Mouse (Mus musculus): ENCODE results near the gene Exoc8.

Exoc8 gene
- long read RNA-seq, experiment 1, full-length matches to known transcripts, result 6 of 6 reads
- long read RNA-seq, experiment 1, partial matches to known transcripts, result 0 of 6 reads
- long read RNA-seq, experiment 1, other reads (novel, unspliced or antisense), result 0 of 6 reads
- long read RNA-seq, experiment 2, full-length matches to known transcripts, result 7 of 7 reads
- long read RNA-seq, experiment 2, partial matches to known transcripts, result 0 of 7 reads
- long read RNA-seq, experiment 2, other reads (novel, unspliced or antisense), result 0 of 7 reads

DNA sequence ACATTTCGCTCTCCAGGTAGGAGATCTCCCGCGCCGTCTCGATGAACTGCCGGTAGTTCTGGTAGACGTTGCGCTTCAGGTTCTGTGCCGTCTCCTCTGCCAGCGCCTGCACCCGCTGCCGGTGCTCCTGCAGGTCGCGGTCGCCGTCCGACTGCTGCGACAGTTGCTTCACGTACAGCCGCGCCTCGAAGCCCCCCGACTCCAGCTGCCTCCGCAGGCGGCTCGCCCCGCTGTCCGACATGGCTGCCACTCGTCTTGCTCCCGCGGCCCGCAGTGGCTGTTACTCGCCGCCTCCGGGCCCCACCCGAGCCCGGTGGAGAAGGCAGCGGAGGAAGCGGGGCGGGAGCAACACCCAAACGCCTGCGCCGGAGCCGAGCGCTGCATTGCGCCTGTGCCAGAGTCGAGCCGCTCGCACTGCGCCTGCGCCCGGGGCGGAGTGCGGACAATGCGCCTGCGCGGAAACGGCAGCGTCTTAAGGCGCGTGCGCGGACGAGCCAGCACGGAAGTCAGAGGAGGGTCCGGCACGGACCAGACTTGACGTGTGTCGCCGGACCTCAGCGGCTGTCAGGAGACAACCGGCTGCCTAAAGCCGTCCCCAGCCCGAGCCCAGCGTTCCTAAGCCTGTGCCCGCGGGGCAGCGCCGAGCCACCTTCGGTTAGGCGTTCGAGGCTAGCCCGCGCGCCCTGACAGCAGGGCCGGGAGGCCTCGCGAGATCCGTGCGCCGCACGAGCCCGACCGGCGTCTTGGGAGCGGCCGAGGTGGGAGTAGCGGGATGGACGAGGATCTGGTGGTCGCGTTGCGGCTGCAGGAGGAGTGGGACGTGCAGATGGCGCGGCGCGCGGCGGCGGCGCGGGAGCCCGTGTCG, at the start of gene Exoc8, which contains the start of gene Sprtn:
Exoc8 (minus strand) TSS at position 320 of the 865 bp plus-strand sequence.
Sprtn (plus strand) TSS at position 501 of the 865 bp plus-strand sequence.
- intact Hi-C loops (cut with DNase I), result loop anchor here (5.0 kb wide), 2 partner anchors 35 to 135 kb away; partner anchors contain the start of genes 2810004N23Rik and Gnpat

DNA sequence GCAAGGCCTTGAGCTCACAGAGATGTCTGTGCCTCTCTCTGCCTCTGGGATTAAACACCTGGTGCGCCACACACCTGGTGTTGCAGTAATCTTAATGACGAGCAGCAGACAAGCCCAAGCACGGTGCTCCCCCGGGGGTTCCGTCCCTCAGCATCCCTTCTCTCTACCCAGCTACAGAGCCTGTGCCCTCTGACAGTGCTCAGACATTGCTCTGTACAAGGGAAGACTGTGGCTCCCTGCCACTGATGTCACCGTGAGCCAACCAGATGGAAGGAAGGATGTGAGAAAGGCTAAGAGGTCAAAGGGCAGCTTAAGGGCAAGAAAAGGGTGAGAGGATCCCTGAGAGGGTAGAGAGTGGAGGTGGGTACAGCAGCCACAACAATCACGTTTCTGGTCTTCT, 46.9 kb upstream of the Exoc8 start:
- intact Hi-C loops (cut with DNase I), result no loop called here

DNA sequence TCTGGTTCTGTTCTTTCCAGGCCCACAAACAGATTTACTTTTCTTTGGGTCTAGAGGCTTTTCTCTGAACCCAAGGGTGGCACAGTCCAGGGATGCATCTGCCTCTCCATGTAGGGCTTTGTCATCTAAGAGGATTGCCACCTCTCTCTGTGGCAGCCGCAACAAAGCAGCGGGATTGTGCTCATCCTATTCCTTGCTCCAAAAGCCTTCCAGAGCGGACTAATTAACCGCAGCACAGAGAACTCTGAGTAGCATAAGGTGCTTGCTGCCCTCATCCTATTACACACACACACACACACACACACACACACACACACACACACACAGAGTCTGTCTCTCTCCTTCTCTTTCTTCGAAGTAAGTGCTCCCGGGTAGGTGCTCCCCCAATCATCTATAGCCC, 46.3 kb upstream of the Exoc8 start:
- intact Hi-C loops (cut with DNase I), result no loop called here

DNA sequence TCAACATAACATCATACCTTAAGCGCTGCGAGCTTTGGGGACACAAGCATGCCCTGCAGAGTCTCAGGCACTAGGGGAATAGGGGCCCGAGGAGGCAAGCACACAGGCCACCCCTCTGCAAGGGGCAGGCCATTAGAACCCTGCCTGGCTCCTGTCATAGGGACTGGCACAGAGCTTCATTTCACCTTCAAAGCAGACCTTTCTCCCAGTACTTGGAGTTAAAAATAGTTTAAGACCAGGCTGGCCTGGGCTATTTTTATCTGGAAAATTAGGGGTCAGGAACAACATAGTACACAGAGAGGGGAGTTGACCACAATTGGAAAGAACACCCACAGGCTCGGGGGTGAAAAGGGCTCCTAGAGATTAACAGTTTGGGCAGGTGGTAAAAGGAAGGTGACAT, 39.8 kb upstream of the Exoc8 start:
- intact Hi-C loops (cut with DNase I), result no loop called here

DNA sequence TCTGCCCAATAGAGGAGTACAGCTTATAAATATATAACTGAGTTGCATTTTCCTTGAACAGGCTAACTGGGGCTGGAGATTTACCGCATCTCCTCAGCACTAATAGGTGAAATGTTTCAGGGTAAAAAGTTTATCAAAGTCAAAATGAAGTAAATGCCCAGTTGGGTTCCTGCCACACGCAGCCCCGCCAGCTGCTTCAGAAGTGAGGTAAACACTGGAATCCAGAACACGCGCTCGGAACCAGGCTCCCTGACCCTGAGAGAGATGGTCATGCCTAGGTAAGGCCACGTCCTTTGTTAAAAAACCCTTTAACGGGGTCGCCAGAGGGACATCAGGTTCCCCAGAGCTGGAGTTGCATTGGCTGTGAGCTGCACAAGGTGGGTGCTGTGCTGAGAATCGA, 39.2 kb upstream of the Exoc8 start:
- intact Hi-C loops (cut with DNase I), result no loop called here

DNA sequence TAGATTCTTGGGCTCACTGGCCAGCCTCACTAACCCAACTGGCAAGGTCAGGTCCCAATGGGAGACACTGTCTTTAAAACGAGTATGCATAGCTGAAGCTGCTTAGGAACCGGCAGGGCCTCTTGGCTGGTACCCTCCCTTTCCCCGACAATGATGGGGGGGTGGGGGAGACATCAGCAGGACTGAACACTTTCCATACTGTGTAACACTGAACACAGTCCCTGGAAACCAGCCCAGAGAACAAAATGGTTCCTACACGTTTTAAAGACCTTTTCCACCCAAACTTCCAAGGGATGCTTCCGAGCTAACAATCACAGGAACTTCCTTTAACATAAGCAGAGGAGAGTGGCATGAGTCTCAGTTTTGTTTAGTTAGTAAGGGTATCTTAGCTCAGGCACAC, 37.6 kb upstream of the Exoc8 start:
- intact Hi-C loops (cut with DNase I), result no loop called here

DNA sequence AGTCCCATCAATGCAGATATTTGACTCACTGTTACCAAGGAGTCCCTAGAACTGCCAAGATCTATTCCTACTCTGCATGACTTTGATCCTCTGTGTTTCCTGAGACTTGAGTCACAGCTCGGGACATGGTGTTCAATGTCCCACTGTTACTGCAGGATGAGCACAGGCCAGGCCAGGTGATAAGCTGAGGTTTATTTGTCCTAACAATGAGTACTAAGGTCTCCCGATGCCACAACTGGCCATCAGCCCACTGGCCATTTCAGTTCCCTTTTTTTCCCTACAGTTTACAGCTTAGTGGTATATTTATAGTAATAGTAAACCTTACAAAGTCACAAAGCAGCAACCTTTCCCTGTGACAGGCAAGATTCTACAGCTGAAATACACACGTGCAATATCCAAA, 34.9 kb upstream of the Exoc8 start:
- intact Hi-C loops (cut with DNase I), result no loop called here

DNA sequence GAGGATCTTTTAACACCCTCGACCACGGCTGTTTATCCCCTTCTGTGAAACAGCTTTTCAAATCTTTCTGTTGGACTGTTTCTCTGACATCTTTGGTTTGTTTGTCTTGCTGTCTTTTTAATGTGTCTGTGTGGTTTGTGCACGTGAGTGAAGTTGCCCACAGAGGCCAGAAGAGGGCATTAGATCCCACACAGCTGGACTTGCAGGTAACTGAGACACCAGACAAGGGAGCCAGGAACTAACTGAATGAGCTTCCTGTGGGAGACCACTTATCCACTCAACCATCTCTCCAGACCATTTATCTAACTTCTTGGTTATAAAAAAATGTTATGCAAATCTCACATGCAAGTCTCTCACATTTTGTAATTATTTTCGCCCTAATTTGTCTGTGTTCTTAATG, 33.1 kb upstream of the Exoc8 start:
- intact Hi-C loops (cut with DNase I), result no loop called here

DNA sequence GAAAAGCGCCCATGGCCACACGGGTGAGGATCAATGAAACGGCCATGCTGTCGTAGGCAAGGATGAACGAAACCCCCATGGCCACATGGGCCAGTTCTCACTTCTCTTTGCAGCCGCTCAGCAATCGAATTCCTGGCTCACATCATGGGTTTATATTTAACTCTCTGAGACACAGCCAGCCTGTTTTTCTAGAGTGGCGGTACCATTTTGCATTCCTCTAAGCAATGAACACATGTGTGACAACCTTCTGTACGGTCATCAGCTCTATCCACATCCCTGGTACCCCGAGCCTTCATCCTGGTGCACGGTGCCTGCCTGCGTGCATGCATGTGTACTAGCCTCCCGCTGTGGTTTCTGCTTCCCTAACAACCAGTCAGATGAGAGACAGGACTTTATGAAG, 32.6 kb upstream of the Exoc8 start:
- intact Hi-C loops (cut with DNase I), result no loop called here

DNA sequence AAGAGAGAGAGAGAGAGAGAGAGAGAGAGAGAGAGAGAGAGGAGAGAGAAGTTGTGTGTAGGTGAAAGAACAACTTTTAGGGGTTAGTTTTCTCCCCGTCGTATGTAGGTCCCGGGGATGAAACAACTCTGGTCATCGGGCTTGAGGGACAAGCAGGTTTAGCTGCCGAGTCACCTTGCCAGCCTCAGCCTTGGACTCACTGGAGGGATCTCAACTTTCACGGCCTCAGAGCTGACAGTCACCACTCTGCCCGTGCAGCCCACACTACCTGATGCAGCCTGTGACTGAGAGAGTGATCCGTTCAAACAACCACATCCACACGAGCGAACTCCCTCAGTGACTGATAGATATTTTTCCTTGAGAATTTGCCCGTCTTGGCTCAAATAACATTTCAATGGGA, 31.5 kb upstream of the Exoc8 start:
- intact Hi-C loops (cut with DNase I), result no loop called here

DNA sequence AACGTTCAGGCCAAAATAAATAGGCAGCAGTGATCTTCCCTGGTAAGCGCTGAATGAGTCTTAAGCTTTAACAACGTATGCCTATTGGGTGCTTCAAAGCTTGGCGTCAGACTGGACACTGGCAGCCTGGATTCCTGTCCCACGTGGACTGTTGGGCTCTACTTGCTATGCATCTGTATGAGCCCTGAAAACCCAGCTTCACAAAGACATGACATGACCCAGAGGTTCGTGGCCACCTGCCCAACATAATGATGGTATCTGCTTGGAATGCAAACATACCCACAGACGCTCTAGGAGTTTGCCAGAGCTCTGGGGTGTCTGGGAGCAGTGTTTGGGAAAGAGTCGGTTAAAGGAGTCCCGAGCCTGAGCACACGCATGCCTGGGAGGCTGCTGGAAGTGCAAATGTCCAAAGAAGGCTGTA, 28.9 kb upstream of the Exoc8 start:
- intact Hi-C loops (cut with DNase I), result no loop called here

DNA sequence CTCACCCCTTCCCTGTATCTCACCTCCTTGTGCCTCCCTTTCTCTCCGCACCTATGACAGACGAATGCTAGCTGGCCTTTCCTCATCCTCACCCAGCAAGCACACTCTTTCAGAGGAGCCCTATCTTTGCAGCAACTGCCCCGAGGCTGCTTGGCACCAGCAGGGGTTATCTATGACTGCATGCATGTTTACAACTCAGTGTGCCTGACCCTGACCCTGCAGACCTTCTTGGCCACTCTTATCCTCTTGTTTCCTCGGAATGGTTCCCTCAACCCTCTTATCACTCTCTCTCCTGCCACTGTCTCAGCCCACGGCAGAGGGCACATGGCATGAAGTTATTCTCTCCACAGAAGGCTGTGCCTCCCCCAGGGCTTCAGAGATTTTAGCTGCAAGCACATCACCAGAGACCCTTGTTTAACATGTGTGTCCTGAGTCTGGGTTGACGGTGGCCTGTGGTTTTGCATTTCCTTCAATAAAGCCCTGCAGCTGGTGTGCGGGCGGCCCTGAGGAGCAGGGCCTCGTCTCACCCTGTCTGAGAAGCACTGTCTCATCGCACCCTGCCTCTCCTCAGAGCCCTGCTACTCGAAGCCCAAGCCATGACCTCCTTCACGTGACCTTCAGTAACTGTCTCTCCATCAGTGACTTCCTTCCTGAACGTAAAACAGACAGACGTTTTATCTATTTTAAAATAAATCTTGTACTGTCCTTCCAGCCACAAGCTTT, 28.2 kb upstream of the Exoc8 start:
- intact Hi-C loops (cut with DNase I), result no loop called here

DNA sequence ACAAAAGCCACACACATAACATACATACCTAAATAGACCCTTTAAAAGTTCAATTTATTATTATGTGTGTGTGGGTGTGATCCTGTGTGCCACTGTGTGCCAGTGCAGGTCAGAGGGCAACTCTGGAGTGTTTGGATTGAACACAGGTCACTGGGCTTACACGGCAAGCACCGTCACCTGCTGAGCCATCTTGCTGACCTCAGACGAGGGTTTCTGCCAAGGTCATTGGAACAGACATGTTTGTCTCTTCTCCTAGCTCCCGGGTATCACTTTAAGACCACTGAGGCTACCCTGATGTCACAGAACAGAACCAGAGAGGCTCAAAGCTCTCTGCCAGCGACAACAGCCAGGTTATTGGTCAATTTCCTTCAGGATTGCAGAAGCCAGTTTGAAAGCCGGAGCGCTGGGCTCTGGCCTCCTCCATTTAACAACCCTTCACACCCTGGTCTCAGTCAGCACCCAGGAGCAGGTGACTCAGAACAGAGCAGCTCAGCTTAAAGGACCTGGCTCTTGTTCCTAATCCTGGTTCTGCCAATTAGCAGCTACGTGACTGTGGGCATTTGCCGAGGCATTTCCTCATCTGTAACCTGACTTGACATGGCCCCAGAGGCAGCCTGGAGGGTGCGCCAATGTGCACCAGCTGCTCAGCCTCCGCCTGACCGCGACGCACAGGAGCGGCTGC, 26.6 kb upstream of the Exoc8 start:
- intact Hi-C loops (cut with DNase I), result no loop called here

DNA sequence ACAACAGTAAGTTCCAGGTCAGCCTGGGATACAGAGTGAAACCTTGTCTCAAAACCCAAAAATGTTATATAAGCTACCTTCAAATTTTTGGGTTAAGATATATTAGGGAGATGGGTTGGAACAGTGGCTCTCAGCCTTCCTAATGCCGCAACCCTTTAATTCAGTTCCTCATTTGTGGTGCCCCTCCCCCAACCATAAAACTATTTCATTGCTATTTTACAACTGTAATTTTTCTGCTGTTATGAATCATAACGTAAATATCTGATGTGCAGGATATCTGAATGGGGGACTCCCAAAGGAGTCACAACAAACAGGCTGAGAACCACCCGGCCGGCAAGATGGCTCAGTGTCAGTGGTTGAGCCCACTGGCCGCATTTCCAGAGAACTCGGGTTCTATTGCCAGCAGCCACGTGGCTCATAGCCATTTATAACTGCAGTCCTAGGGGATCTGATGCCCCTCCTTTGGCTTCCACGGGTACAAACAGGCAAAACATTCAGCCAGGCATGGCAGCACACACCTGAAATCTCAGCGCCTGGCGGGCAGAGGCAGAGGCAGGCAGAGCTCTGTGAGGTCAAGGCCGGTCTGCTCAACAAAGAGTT, 25.1 kb upstream of the Exoc8 start:
- intact Hi-C loops (cut with DNase I), result no loop called here

DNA sequence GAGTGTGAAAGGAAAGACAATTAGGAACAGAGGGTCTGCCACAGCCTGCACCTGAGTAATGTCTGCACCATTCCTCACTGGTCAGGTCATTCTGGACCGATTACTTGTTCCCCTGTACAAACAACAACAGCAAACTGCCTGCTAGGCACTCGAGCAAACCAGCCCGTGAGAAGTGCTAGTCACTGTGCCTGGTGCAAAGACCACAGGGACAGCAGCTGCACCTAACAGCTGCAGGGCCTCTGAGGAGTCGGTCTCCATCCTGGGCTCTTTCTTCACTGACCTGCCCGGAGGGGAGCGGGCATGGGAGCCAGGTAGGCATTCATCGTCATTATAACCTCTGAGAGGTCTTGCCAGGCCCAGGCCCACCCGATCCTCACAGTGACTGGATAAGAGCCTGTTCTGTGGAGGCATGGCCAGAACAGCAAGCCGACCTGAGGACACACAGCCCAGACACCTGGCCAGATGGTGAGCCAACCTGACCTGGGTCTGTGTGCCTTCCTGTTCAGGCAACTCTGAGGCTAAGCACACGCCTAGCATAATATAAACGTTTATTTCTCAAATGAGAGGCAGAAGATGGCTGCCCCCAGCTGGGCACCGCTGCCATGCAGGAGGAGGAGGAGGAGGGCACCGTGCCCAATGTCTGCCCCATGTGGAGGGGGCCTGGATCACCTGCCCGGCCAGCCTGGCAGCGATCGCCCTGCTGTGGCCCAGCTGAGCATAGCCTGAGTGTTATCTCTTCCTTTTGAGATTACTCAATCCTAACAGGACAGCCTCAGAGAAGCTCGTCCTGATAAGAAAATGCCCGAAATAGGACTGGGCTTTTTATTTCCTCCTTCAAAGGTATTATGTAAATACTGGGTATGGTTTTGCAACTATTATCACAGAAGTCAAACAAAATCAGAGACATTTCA, 24.1 kb upstream of the Exoc8 start:
- intact Hi-C loops (cut with DNase I), result no loop called here

DNA sequence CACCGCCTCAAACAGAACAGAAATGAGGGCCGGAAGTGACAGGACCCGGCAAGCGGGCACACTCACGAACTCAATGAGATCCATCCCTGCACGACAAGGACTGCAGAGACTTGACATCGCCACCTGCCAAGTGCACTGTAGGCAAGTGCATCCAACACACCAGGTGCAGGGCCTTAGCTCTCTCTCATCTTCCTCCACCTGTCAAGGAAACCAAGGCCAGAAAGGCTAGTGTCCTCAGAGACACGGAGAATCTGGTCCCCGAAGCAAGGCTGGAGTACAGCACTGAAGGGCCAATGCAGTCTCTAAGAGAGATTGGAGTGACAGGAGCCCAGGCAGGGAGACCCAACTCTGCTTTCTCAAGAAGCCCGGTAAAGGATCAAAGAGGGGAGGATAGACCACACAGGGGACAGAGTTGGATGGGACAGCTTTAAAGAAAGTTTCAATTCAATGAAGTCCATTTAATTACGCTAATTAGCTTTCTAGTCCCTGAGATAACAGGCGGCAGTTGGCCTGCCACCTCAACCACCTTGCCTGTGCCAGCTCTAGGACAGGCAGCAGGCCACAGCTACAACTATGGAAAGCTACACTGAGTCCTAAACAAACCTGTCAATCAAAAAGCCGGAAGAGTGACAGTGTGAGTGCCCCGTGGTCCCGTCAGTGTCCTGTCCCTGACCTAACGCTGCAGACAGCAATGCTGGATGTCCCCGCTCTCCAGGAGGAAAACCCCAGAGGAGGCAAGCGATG, 20.4 kb upstream of the Exoc8 start:
- intact Hi-C loops (cut with DNase I), result no loop called here

DNA sequence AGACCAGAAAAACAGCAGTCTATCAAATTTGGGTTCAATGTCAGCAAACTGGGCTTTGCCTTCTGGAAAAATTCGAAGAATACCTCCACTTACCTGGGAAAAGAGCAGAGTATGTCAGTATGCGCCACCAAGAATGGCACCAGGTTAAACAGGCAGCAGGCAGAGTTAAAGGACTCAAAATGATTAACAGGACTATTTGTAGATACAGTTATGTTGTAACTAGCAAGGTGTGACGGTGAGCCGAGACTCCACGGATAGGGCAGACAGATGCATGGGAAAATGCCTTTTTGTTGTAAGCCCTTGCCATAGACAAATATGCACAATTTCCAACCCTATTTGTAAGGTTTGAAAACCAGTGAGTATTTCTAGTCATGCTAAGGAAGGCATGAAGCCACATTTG, 16.6 kb upstream of the Exoc8 start:
- intact Hi-C loops (cut with DNase I), result no loop called here

DNA sequence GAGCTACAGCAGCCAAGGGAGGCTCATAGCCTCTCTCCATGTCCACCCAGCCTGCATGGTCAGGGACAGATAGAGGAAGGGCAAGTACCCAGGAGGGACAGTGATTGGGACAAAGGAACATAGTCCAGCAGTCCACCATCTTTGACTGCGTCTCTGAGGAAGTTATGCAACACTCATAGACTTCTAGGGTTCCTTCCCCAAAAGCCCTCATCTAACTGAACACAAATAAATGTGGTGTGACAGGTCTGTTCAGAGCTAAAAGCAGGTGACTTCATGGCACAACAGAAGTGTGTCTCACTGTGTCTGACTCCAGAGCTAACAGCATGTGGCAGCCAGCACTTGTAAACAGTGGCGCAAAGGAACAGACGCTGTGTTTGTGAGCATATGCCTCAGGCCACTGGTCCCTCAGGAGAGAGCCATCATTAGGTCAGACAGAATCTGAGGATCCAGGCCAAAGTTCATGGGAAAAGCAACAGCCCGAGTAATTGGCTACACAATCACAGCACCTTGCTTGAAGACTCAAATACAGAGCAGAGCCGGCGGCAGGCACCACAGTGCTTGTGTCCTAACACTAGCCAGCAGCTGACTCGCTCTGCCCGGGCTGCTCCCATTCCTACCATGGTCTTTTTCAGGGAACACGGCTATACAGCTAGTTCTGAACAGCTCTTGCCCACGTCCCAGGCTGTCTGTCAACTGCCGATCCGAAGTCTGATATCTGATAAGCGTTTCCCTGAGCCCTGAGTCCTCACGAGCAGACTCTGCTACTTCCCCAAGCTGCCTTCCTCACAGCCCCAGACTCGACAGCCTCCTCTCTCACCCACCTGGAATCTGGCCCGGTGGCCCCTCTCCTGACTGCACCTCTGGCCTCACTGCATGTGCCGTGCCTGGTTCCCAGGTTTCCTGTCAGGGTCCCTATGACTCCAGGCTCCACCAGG, 14.7 kb upstream of the Exoc8 start:
- intact Hi-C loops (cut with DNase I), result no loop called here

Data from adrenal gland (tissue).